Mouse (Mus musculus) lung, postnatal 0 days (tissue): ENCODE results near the gene Tmem259. TPM values are rescaled to one million over a fixed set of nuclear protein-coding genes. Genes with fewer than 3 reads are reported as not detected.

Experiments used
- ATAC-seq: fragments of 200-750 bp; cut with Nextera tagmentation; 2 replicates; pipeline ENCODE4 v1.8.0; 2017; ENCODE audit warnings: moderate library complexity
- DNase-seq: peaks from one replicate; pipeline ENCODE4 v3.0.0-alpha.2; 2016; ENCODE audit warnings: low spot score
- H3K27ac ChIP-seq: fragments of 300-500 bp; sonication (generic); 2 replicates; pipeline ENCODE4 v1.5.1; 2014; ENCODE audit warnings: antibody characterized with exemption, mild to moderate bottlenecking, low read length, mixed read lengths
- H3K27me3 ChIP-seq: fragments of 300-500 bp; sonication (generic); replicated peaks from 2 replicates; pipeline ENCODE4 v1.6.1; 2014; ENCODE audit warnings: low read length, mixed read lengths; ENCODE audit not compliant: insufficient read depth
- H3K36me3 ChIP-seq: fragments of 300-500 bp; sonication (generic); 2 replicates; pipeline ENCODE4 v1.6.1; 2014; ENCODE audit warnings: low read length, mixed read lengths; ENCODE audit not compliant: insufficient read depth
- H3K4me1 ChIP-seq: fragments of 300-500 bp; sonication (generic); 2 replicates; pipeline ENCODE4 v1.6.1; 2014; ENCODE audit warnings: antibody characterized with exemption, low read depth, low read length, mixed read lengths; ENCODE audit not compliant: insufficient read depth
- H3K4me2 ChIP-seq: fragments of 300-500 bp; sonication (generic); replicated peaks from 2 replicates; pipeline ENCODE4 v1.6.1; 2014; ENCODE audit warnings: low read depth, mild to moderate bottlenecking, low read length, moderate library complexity, mixed read lengths
- H3K4me3 ChIP-seq: fragments of 300-500 bp; sonication (generic); 2 replicates; pipeline ENCODE4 v1.5.1; 2014; ENCODE audit warnings: low read depth, low read length
- H3K9ac ChIP-seq: fragments of 300-500 bp; sonication (generic); replicated peaks from 2 replicates; pipeline ENCODE4 v1.6.1; 2014; ENCODE audit warnings: low read depth, mild to moderate bottlenecking
- H3K9me3 ChIP-seq: fragments of 300-500 bp; sonication (generic); 2 replicates; pipeline ENCODE4 v1.6.1; 2016; ENCODE audit warnings: low read length, mixed read lengths
- CTCF ChIP-seq: IDR thresholded peaks from 2 replicates; pipeline ENCODE4 v1.5.1; 2016; ENCODE audit warnings: antibody characterized with exemption, mild to moderate bottlenecking
- EP300 ChIP-seq: IDR thresholded peaks from 2 replicates; pipeline ENCODE4 v1.6.1; 2016; ENCODE audit warnings: antibody characterized with exemption, mild to moderate bottlenecking, control low read depth
- WGBS: fragments of 180-500 bp; shearing (Covaris S2); extraction: QIAGEN DNeasy Blood & Tissue Kit; methylation state at CpG from one replicate; pipeline ENCODE4 v1.1.7; 2014; 5-methylcytosine and 5-hydroxymethylcytosine counted together
- polyA plus RNA-seq: library from polyadenylated mRNA; unstranded; fragments of >200 nt; fragmentation: Nextera tagmentation; extraction: Ambion mirVana; gene quantifications from 2 replicates; pipeline ENCODE4 v1.2.1, GENCODE M21; 2015

The Tmem259 gene
- polyA plus RNA-seq, 1 experiment from 2014 or later: 27.6 TPM

GRCm38 (mm10) chr10:79958140-79958816 is 25.9 kb downstream of the Tmem259 start:
- TF ChIP-seq CTCF (peak; percentile 99), EP300 (no peak)
- H3K9ac ChIP-seq: no peak overlapping the region
- ATAC-seq: peak; percentile 14
- 12% methylated on average over 21 of the region's 21 CpGs for WGBS
- H3K4me3 ChIP-seq: no peak overlapping the region
- peak; percentile 87 for DNase-seq
- no peaks in the 10 kb centered on the region for H3K36me3 ChIP-seq
- H3K27me3 ChIP-seq: no peaks in the 10 kb centered on the region
- H3K4me1 ChIP-seq: peaks cover 8% of the 10 kb centered on the region; the same call in 1 of the 2 replicates
- no peaks in the 10 kb centered on the region for H3K9me3 ChIP-seq
- no peak overlapping the region for H3K27ac ChIP-seq
- H3K4me2 ChIP-seq: peak overlapping the region; percentile 15; the same call in 1 of the 2 replicates

- no peak overlapping the region for H3K9ac ChIP-seq
- H3K27ac ChIP-seq: no peak overlapping the region
- WGBS: 39% methylated on average over 4 of the region's 4 CpGs
- H3K4me2 ChIP-seq: no peak overlapping the region
- H3K36me3 ChIP-seq: 0 out of 2 replicates have a peak, but pooled peaks cover 2% of the 10 kb centered on the region
- DNase-seq (no peak), ATAC-seq (no peak)
- H3K4me1 ChIP-seq: peaks cover 8% of the 10 kb centered on the region; the same call in 1 of the 2 replicates
- H3K9me3 ChIP-seq: no peaks in the 10 kb centered on the region
- H3K27me3 ChIP-seq: no peaks in the 10 kb centered on the region
- no peak for TF ChIP-seq EP300
- no peak for TF ChIP-seq CTCF
- no peak overlapping the region for H3K4me3 ChIP-seq
Measured at GRCm38 (mm10) chr10:79956643-79957154, 27.4 kb downstream of the Tmem259 start.

- Histone ChIP-seq H3K4me2 (no peak overlapping the region), H3K36me3 (peaks cover 9% of the 10 kb centered on the region; the same call in 1 of the 2 replicates), H3K4me3 (no peak overlapping the region), H3K9me3 (no peaks in the 10 kb centered on the region), H3K9ac (no peak overlapping the region), H3K27ac (no peak overlapping the region), H3K4me1 (peaks cover 6% of the 10 kb centered on the region; the same call in 1 of the 2 replicates), H3K27me3 (no peaks in the 10 kb centered on the region)
- TF ChIP-seq CTCF (no peak), EP300 (no peak)
- 57% methylated on average over 9 of the region's 9 CpGs for WGBS
- ATAC-seq: no peak
- DNase-seq: no peak
Measured at GRCm38 (mm10) chr10:79955691-79956090, 28.4 kb downstream of the Tmem259 start.

- Histone ChIP-seq H3K9me3 (no peaks in the 10 kb centered on the region), H3K27ac (no peak overlapping the region), H3K9ac (no peak overlapping the region), H3K4me1 (no peaks in the 10 kb centered on the region), H3K4me3 (no peak overlapping the region), H3K27me3 (no peaks in the 10 kb centered on the region), H3K36me3 (peaks cover 24% of the 10 kb centered on the region), H3K4me2 (no peak overlapping the region)
- WGBS: 88% methylated on average over 6 of the region's 6 CpGs
- DNase-seq (peak; percentile 40), ATAC-seq (0 out of 2 replicates have a peak, but pooled peaks have one; percentile 18)
- TF ChIP-seq CTCF: peak; percentile 83
- no peak for TF ChIP-seq EP300
Measured at GRCm38 (mm10) chr10:79953946-79954345, 30.2 kb downstream of the Tmem259 start.

- TF ChIP-seq CTCF (no peak), EP300 (no peak)
- 88% methylated on average over 18 of the region's 18 CpGs for WGBS
- DNase-seq (no peak), ATAC-seq (no peak)
- Histone ChIP-seq H3K27me3 (no peaks in the 10 kb centered on the region), H3K36me3 (peaks cover 31% of the 10 kb centered on the region), H3K4me2 (no peak overlapping the region), H3K27ac (no peak overlapping the region), H3K9ac (no peak overlapping the region), H3K9me3 (no peaks in the 10 kb centered on the region), H3K4me1 (peaks cover 12% of the 10 kb centered on the region; the same call in 1 of the 2 replicates), H3K4me3 (no peak overlapping the region)
Measured at GRCm38 (mm10) chr10:79950661-79951060, 33.5 kb downstream of the Tmem259 start.

- no peak overlapping the region for H3K4me3 ChIP-seq
- ATAC-seq (no peak), DNase-seq (no peak)
- H3K4me1 ChIP-seq: peaks cover 18% of the 10 kb centered on the region; the same call in 1 of the 2 replicates
- no peaks in the 10 kb centered on the region for H3K9me3 ChIP-seq
- H3K9ac ChIP-seq: no peak overlapping the region
- TF ChIP-seq EP300 (no peak), CTCF (no peak)
- H3K27me3 ChIP-seq: no peaks in the 10 kb centered on the region
- 86% methylated on average over 4 of the region's 4 CpGs for WGBS
- no peak overlapping the region for H3K4me2 ChIP-seq
- H3K27ac ChIP-seq: no peak overlapping the region
- peaks cover 31% of the 10 kb centered on the region for H3K36me3 ChIP-seq
Measured at GRCm38 (mm10) chr10:79949873-79950272, 34.3 kb downstream of the Tmem259 start.
